Mouse (Mus musculus): Measurements from ENCODE around the gene Gli1. TPM values are rescaled to one million over a fixed set of nuclear protein-coding genes. Genes with fewer than 3 reads are reported as not detected.

Gene Gli1
- polyA plus RNA-seq, 1 experiment, result 11.1 TPM

GRCm38 (mm10) chr10:127368273-127368672 lies 26.5 kb upstream of the Gli1 start:
- WGBS, result 79% methylated on average over 2 of the region's 2 CpGs
- TF ChIP-seq CTCF (IDR thresholded peaks at IDR 0.05; ENCODE audit: insufficient read depth, low read length) (no peak), POLR2A (IDR thresholded peaks at IDR 0.05; ENCODE audit: borderline replicate concordance, extremely low read depth, low read depth, low read length) (no peak)

GRCm38 (mm10) chr10:127367116-127367515 lies 25.3 kb upstream of the Gli1 start:
- DNase-seq, result no peak
- TF ChIP-seq CTCF (IDR thresholded peaks at IDR 0.05; ENCODE audit: insufficient read depth, low read length), result no peak
- no peak for TF ChIP-seq POLR2A (IDR thresholded peaks at IDR 0.05; ENCODE audit: borderline replicate concordance, extremely low read depth, low read depth, low read length)
- 80% methylated on average over 5 of the region's 5 CpGs for WGBS
- Histone ChIP-seq H3K4me3 (replicated peaks; ENCODE audit: extremely low read depth, low read depth, low read length) (no peak overlapping the region), H3K4me1 (ENCODE audit: control insufficient read depth, insufficient read depth, low read length) (no peaks in the 10 kb centered on the region)

More at GRCm38 (mm10) chr10:127368273-127368672, 26.5 kb upstream of the Gli1 start:
- no peak for DNase-seq
- no peak overlapping the region for H3K4me3 ChIP-seq (replicated peaks; ENCODE audit: extremely low read depth, low read depth, low read length)
- no peaks in the 10 kb centered on the region for H3K4me1 ChIP-seq (ENCODE audit: control insufficient read depth, insufficient read depth, low read length)

GRCm38 (mm10) chr10:127360714-127361113 lies 18.9 kb upstream of the Gli1 start:
- DNase-seq, result no peak
- WGBS, result 72% methylated on average over 3 of the region's 3 CpGs

GRCm38 (mm10) chr10:127355336-127355735 lies 13.6 kb upstream of the Gli1 start:
- no peak for DNase-seq
- WGBS, result 68% methylated on average over 10 of the region's 10 CpGs
- no peak for TF ChIP-seq CTCF (IDR thresholded peaks at IDR 0.05; ENCODE audit: insufficient read depth, low read length)
- no peak for TF ChIP-seq POLR2A (IDR thresholded peaks at IDR 0.05; ENCODE audit: borderline replicate concordance, extremely low read depth, low read depth, low read length)
- no peaks in the 10 kb centered on the region for H3K4me1 ChIP-seq (ENCODE audit: control insufficient read depth, insufficient read depth, low read length)
- H3K4me3 ChIP-seq (replicated peaks; ENCODE audit: extremely low read depth, low read depth, low read length), result no peak overlapping the region

More at GRCm38 (mm10) chr10:127360714-127361113, 18.9 kb upstream of the Gli1 start:
- H3K4me1 ChIP-seq (ENCODE audit: control insufficient read depth, insufficient read depth, low read length), result no peaks in the 10 kb centered on the region
- H3K4me3 ChIP-seq (replicated peaks; ENCODE audit: extremely low read depth, low read depth, low read length), result no peak overlapping the region
- no peak for TF ChIP-seq POLR2A (IDR thresholded peaks at IDR 0.05; ENCODE audit: borderline replicate concordance, extremely low read depth, low read depth, low read length)
- no peak for TF ChIP-seq CTCF (IDR thresholded peaks at IDR 0.05; ENCODE audit: insufficient read depth, low read length)

GRCm38 (mm10) chr10:127353909-127354895 lies 12.4 kb upstream of the Gli1 start, which contains the start of gene Inhbe:
Gene Inhbe, minus strand, starts transcription at chr10:127354411.
- peak; percentile 27; the same call in 1 of the 2 replicates for TF ChIP-seq CTCF (IDR thresholded peaks at IDR 0.05; ENCODE audit: insufficient read depth, low read length)
- TF ChIP-seq POLR2A (IDR thresholded peaks at IDR 0.05; ENCODE audit: borderline replicate concordance, extremely low read depth, low read depth, low read length), result no peak
- Histone ChIP-seq H3K4me3 (replicated peaks; ENCODE audit: extremely low read depth, low read depth, low read length) (no peak within 1 kb of the TSS), H3K4me1 (ENCODE audit: control insufficient read depth, insufficient read depth, low read length) (no peaks in the 10 kb centered on the region)
- no peak for DNase-seq
- 59% methylated on average over 18 of the region's 18 CpGs for WGBS

GRCm38 (mm10) chr10:127352766-127353165 lies 11.0 kb upstream of the Gli1 start:
- Histone ChIP-seq H3K4me1 (ENCODE audit: control insufficient read depth, insufficient read depth, low read length) (no peaks in the 10 kb centered on the region), H3K4me3 (replicated peaks; ENCODE audit: extremely low read depth, low read depth, low read length) (no peak overlapping the region)
- TF ChIP-seq CTCF (IDR thresholded peaks at IDR 0.05; ENCODE audit: insufficient read depth, low read length) (no peak), POLR2A (IDR thresholded peaks at IDR 0.05; ENCODE audit: borderline replicate concordance, extremely low read depth, low read depth, low read length) (no peak)
- DNase-seq, result no peak
- 86% methylated on average over 11 of the region's 11 CpGs for WGBS

- no peak for TF ChIP-seq POLR2A (IDR thresholded peaks at IDR 0.05; ENCODE audit: borderline replicate concordance, extremely low read depth, low read depth, low read length)
- WGBS, result 82% methylated on average over 9 of the region's 9 CpGs
- no peak for DNase-seq
- H3K4me1 ChIP-seq (ENCODE audit: control insufficient read depth, insufficient read depth, low read length), result no peaks in the 10 kb centered on the region
- no peak overlapping the region for H3K4me3 ChIP-seq (replicated peaks; ENCODE audit: extremely low read depth, low read depth, low read length)
Measured at GRCm38 (mm10) chr10:127352187-127352586, 10.4 kb upstream of the Gli1 start.

- H3K4me3 ChIP-seq (replicated peaks; ENCODE audit: extremely low read depth, low read depth, low read length), result no peak overlapping the region
- 63% methylated on average over 8 of the region's 8 CpGs for WGBS
- no peak for DNase-seq
- no peak for TF ChIP-seq CTCF (IDR thresholded peaks at IDR 0.05; ENCODE audit: insufficient read depth, low read length)
- no peak for TF ChIP-seq POLR2A (IDR thresholded peaks at IDR 0.05; ENCODE audit: borderline replicate concordance, extremely low read depth, low read depth, low read length)
- H3K4me1 ChIP-seq (ENCODE audit: control insufficient read depth, insufficient read depth, low read length), result no peaks in the 10 kb centered on the region
Measured at GRCm38 (mm10) chr10:127351719-127352118, 9.9 kb upstream of the Gli1 start.

- whole genome bisulfite sequencing, result 87% methylated on average over 8 of the region's 8 CpGs
- H3K4me3 ChIP-seq (replicated peaks; ENCODE audit: extremely low read depth, low read depth, low read length), result no peak overlapping the region
- DNase-seq, result no peak
Measured at GRCm38 (mm10) chr10:127351285-127351595, 9.5 kb upstream of the Gli1 start.

More at GRCm38 (mm10) chr10:127351285-127351595, 9.5 kb upstream of the Gli1 start:
- no peaks in the 10 kb centered on the region for H3K4me1 ChIP-seq (ENCODE audit: control insufficient read depth, insufficient read depth, low read length)
- TF ChIP-seq CTCF (IDR thresholded peaks at IDR 0.05; ENCODE audit: insufficient read depth, low read length) (no peak), POLR2A (IDR thresholded peaks at IDR 0.05; ENCODE audit: borderline replicate concordance, extremely low read depth, low read depth, low read length) (no peak)

All from lung, adult 2 months (tissue).